In the genomic region with DNA sequence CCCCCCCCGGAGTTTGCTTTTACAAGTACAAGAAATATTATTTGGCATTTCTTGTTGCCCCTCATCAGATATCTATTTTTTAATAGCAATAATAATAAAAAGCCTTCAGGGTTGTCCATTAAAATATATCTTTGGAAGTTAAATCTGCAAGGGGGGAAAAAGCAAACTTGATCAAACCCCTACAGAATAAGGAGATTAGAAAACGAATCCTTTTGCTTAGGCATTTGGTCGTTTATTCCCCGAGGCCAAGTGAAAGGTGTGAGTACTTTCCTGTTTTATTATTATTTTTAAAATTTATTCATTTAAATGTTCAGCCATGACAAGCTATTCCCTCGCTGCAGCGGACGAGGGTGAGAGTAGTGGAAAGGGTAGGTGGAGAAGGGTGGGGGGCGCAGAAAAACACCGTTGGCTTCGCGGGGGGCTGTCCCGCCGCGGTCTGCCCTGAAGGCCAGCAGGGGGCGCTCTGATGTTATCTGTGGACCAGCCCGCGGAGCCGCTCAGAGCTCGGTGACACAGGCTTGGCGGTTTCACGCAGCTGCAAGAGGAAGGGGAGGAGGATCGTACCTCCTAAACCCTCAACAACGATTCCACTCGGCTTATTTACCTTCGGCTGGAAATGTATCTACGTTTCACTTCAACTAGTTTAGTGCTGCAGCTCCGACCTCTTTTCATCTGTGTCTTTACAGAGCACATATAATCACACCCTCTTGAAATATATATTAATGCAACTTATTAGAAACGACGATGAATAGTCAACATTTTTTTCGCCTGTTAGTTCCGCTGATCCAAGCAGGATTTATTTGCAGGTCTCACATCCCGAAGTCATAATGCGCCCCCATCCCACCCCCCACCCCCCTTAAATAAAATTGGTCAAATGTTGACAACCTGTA, we compare ENCODE assay signal across 8 mouse cellular contexts.
A peak's percentile ranks its signal among the peaks of the same experiment; 100 is the strongest.
DNase-seq lines count a peak whose midpoint lies in the region; ATAC-seq and TF ChIP-seq lines count a peak whose summit lies in the region.

No protein-coding gene starts in this region.

- H3K9me3 ChIP-seq in hindbrain, postnatal 0 days (ENCODE audit: low read length), result no peaks in the 10 kb centered on the region

- H3K4me1 ChIP-seq in hindbrain, postnatal 0 days (ENCODE audit: insufficient read depth, low read length), result no peaks in the 10 kb centered on the region

- ATAC-seq in hindbrain, postnatal 0 days, result peak; percentile 65

- peak; percentile 93 for TF ChIP-seq CTCF in hindbrain, postnatal 0 days (IDR thresholded peaks at IDR 0.05; ENCODE audit: low read depth)

- H3K9ac ChIP-seq in hindbrain, postnatal 0 days (replicated peaks; ENCODE audit: low read length), result no peak overlapping the region

- under 1% methylated on average over 33 of the region's 33 CpGs for WGBS in hindbrain, postnatal 0 days

- H3K27ac ChIP-seq in hindbrain, postnatal 0 days, result peak overlapping the region; percentile 34

- H3K27me3 ChIP-seq in hindbrain, postnatal 0 days (ENCODE audit: insufficient read depth, low read length), result peaks cover 20% of the 10 kb centered on the region

- no peaks in the 10 kb centered on the region for H3K36me3 ChIP-seq in hindbrain, postnatal 0 days (ENCODE audit: insufficient read depth, low read length)

- peak; percentile 2 for DNase-seq in T-cell, adult 2 months (ENCODE audit: low spot score)
- DNase-seq in cerebellum, postnatal 25 days, result peak; percentile 65 to 79
- DNase-seq in gastrocnemius, adult 8-10 months (ENCODE audit: low spot score in 2 of 2), result peak; percentile 40 to 45
- DNase-seq in hindbrain, postnatal 0 days (ENCODE audit: low spot score), result peak; percentile 94
- peak; percentile 89 to 92 for DNase-seq in left cerebral cortex, adult 18-20 months (ENCODE audit: low spot score in 2 of 2)
- peak; percentile 86 for DNase-seq in lung, postnatal 36 days
- peak; percentile 75 for DNase-seq in retina, postnatal 7 days (ENCODE audit: low read depth, low spot score)
- DNase-seq in urinary bladder, postnatal 14 days (ENCODE audit: low spot score), result peak; percentile 88

- peak overlapping the region; percentile 49 for H3K4me2 ChIP-seq in hindbrain, postnatal 0 days (ENCODE audit: low read depth, low read length)

- peak overlapping the region; percentile 27 for H3K4me3 ChIP-seq in hindbrain, postnatal 0 days (ENCODE audit: low read length)

Comparison
In these comparisons a context has a peak if more than half of its experiments do, and no peak if none do; other contexts are left out.
1. Peak in every context shown above with its lines: DNase-seq, ATAC-seq, H3K4me3 ChIP-seq and H3K27ac ChIP-seq.
2. DNase-seq: peak in every context shown above with its lines; median percentile 94 in hindbrain, postnatal 0 days; 90 in left cerebral cortex, adult 18-20 months; 88 in urinary bladder, postnatal 14 days; 86 in lung, postnatal 36 days; 75 in retina, postnatal 7 days; 72 in cerebellum, postnatal 25 days; 42 in gastrocnemius, adult 8-10 months; 2 in T-cell, adult 2 months.